Comparison of ENCODE assay signal across 22 mouse cellular contexts in the genomic region with DNA sequence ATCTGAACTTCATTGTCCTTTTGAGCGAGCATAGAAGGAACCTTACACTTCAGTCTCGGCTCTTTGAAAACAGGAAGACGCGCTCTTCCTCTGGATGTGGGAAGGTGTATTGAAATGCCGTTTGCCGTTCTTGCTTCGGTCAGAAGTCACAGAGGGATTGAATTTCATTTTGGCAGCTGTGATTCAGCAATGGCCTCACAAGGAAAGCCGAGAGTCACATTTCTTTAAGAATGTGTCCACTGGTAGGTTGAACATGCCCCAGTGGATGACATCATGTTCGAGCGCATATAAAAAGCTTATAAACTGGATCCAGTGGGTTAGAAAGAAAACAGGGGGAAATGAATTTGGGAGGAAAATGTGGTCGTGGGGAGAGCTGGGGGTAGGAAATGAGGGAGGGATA.
"Had no signal": no experiment of that assay in that cellular context is flagged by ENCODE, and none has a peak within 500 bp of the region (broad histone marks: within the 10 kb centered on the region; RNA-seq: fewer than 3 reads in every experiment).

No protein-coding gene starts in this region.

- H3K36me3 ChIP-seq: liver, embryonic 12.5 days; liver, embryonic 15.5 days; lung, embryonic 15.5 days; midbrain, embryonic 10.5 days; midbrain, embryonic 15.5 days; neural tube, embryonic 12.5 days; neural tube, embryonic 15.5 days; stomach, embryonic 15.5 days had no signal

- H3K9ac ChIP-seq: liver, embryonic 12.5 days; liver, embryonic 15.5 days; lung, embryonic 15.5 days; midbrain, embryonic 15.5 days; neural tube, embryonic 12.5 days; neural tube, embryonic 15.5 days; stomach, embryonic 15.5 days had no signal

- H3K27ac ChIP-seq: left cerebral cortex, adult 2 months; liver, embryonic 12.5 days; liver, embryonic 15.5 days; lung, embryonic 15.5 days; midbrain, embryonic 10.5 days; midbrain, embryonic 15.5 days; neural tube, embryonic 12.5 days; neural tube, embryonic 15.5 days; stomach, embryonic 15.5 days had no signal

- H3K27me3 ChIP-seq: liver, embryonic 12.5 days; liver, embryonic 15.5 days; lung, embryonic 15.5 days; megakaryocyte, embryonic 14.5 days; midbrain, embryonic 15.5 days; neural tube, embryonic 12.5 days; neural tube, embryonic 15.5 days; stomach, embryonic 15.5 days had no signal

- DNase-seq: kidney, adult 2 months; kidney, postnatal 10 days; kidney, postnatal 36 days; layer of hippocampus, postnatal 36 days; liver; lung, adult 18-20 months; lung, postnatal 10 days; lung, postnatal 36 days; right cerebral cortex, postnatal 25 days; spleen, adult 18-20 months; thymus, postnatal 36 days had no signal

- H3K4me3 ChIP-seq: left cerebral cortex, adult 2 months; liver, embryonic 12.5 days; liver, embryonic 15.5 days; lung, embryonic 15.5 days; megakaryocyte, embryonic 14.5 days; midbrain, embryonic 10.5 days; midbrain, embryonic 15.5 days; neural tube, embryonic 12.5 days; neural tube, embryonic 15.5 days; stomach, embryonic 15.5 days had no signal

- H3K4me2 ChIP-seq: liver, embryonic 12.5 days; liver, embryonic 15.5 days; lung, embryonic 15.5 days; midbrain, embryonic 15.5 days; neural tube, embryonic 12.5 days; neural tube, embryonic 15.5 days; stomach, embryonic 15.5 days had no signal

- ATAC-seq: intestine, embryonic 16.5 days; liver, embryonic 12.5 days; midbrain, embryonic 15.5 days had no signal

- H3K4me1 ChIP-seq: liver, embryonic 12.5 days; liver, embryonic 15.5 days; lung, embryonic 15.5 days; megakaryocyte, embryonic 14.5 days; midbrain, embryonic 15.5 days; stomach, embryonic 15.5 days had no signal

- H3K9me3 ChIP-seq: liver, embryonic 12.5 days; liver, embryonic 15.5 days; lung, embryonic 15.5 days; midbrain, embryonic 10.5 days; midbrain, embryonic 15.5 days; neural tube, embryonic 12.5 days; neural tube, embryonic 15.5 days; stomach, embryonic 15.5 days had no signal
